Mouse (Mus musculus) erythroblast, embryonic 14.5 days (primary cell): ENCODE results near the gene Ap5m1.

Experiments
- GATA1 ChIP-seq: IDR thresholded peaks from 2 replicates; pipeline ENCODE4 v1.6.1; 2012; ENCODE audit warnings: low read length, inconsistent platforms, mixed read lengths
- TAL1 ChIP-seq: IDR thresholded peaks from 3 replicates; pipeline ENCODE4 v1.6.1; 2012; ENCODE audit warnings: low read length, inconsistent platforms, mixed read lengths

GRCm38 (mm10) chr14:49027779-49028368 is 38.0 kb upstream of the Ap5m1 start:
- no peak for TF ChIP-seq GATA1
- no peak for TF ChIP-seq TAL1
